23 mouse cellular contexts compared by ENCODE assay signal in genomic region chr13:54402346-54402745, GRCm38 (mm10). TPM values are rescaled to one million over a fixed set of nuclear protein-coding genes. Genes with fewer than 3 reads are reported as not detected.
DNase-seq lines count a peak whose midpoint lies in the region; ATAC-seq and TF ChIP-seq lines count a peak whose summit lies in the region.
"Had no signal": no experiment of that assay in that cellular context is flagged by ENCODE, and none has a peak within 500 bp of the region (broad histone marks: within the 10 kb centered on the region; RNA-seq: fewer than 3 reads in every experiment).

No protein-coding gene starts in this region.

- H3K9me3 ChIP-seq in forebrain, embryonic 12.5 days: no peaks in the 10 kb centered on the region
- H3K9me3 ChIP-seq in forebrain, postnatal 0 days (ENCODE audit: low read length): no peaks in the 10 kb centered on the region
- no peaks in the 10 kb centered on the region for H3K9me3 ChIP-seq in stomach, embryonic 14.5 days (ENCODE audit: control insufficient read depth, low read depth, low read length)
- H3K9me3 ChIP-seq in stomach, postnatal 0 days (ENCODE audit: control insufficient read depth, low read length): no peaks in the 10 kb centered on the region
- H3K9me3 ChIP-seq: embryonic facial prominence, embryonic 15.5 days; hindbrain, embryonic 10.5 days; intestine, embryonic 15.5 days; limb, embryonic 12.5 days had no signal

- TF ChIP-seq EP300 in stomach, postnatal 0 days (optimal IDR thresholded peaks at IDR 0.05): no peak

- 77% methylated on average over 4 of the region's 4 CpGs for WGBS in forebrain, embryonic 12.5 days
- WGBS in forebrain, postnatal 0 days: 47% methylated on average over 4 of the region's 4 CpGs
- 68% methylated on average over 4 of the region's 4 CpGs for WGBS in stomach, embryonic 14.5 days
- 58% methylated on average over 4 of the region's 4 CpGs for WGBS in stomach, postnatal 0 days

- no peaks in the 10 kb centered on the region for H3K27me3 ChIP-seq in forebrain, embryonic 12.5 days
- no peaks in the 10 kb centered on the region for H3K27me3 ChIP-seq in forebrain, postnatal 0 days (ENCODE audit: insufficient read depth, low read length)
- no peaks in the 10 kb centered on the region for H3K27me3 ChIP-seq in stomach, embryonic 14.5 days (ENCODE audit: control insufficient read depth, insufficient read depth, low read length)
- H3K27me3 ChIP-seq in stomach, postnatal 0 days (ENCODE audit: control insufficient read depth, insufficient read depth, low read length): no peaks in the 10 kb centered on the region
- H3K27me3 ChIP-seq: embryonic facial prominence, embryonic 15.5 days; heart, embryonic 12.5 days; intestine, embryonic 15.5 days; limb, embryonic 12.5 days; midbrain, embryonic 13.5 days had no signal

- H3K9ac ChIP-seq in forebrain, embryonic 12.5 days: no peak overlapping the region
- no peak overlapping the region for H3K9ac ChIP-seq in forebrain, postnatal 0 days
- H3K9ac ChIP-seq in stomach, embryonic 14.5 days (replicated peaks; ENCODE audit: low read depth, low read length): no peak overlapping the region
- no peak overlapping the region for H3K9ac ChIP-seq in stomach, postnatal 0 days (ENCODE audit: low read length)
- H3K9ac ChIP-seq: embryonic facial prominence, embryonic 15.5 days; heart, embryonic 12.5 days; intestine, embryonic 15.5 days; limb, embryonic 12.5 days; liver, embryonic 14.5 days; midbrain, embryonic 13.5 days had no signal

- no peak for TF ChIP-seq CTCF in forebrain, postnatal 0 days (IDR thresholded peaks at IDR 0.05; ENCODE audit: low read depth)
- no peak for TF ChIP-seq CTCF in layer of hippocampus, adult 2 months (conservative IDR thresholded peaks at IDR 0.05)
- no peak for TF ChIP-seq CTCF in stomach, postnatal 0 days (IDR thresholded peaks at IDR 0.05; ENCODE audit: low read depth)

- H3K4me1 ChIP-seq in forebrain, embryonic 12.5 days: peaks cover 20% of the 10 kb centered on the region
- H3K4me1 ChIP-seq in forebrain, postnatal 0 days (ENCODE audit: insufficient read depth): no peaks in the 10 kb centered on the region
- H3K4me1 ChIP-seq in stomach, embryonic 14.5 days (ENCODE audit: control insufficient read depth, insufficient read depth, low read length): 0 out of 2 replicates have a peak, but pooled peaks cover 5% of the 10 kb centered on the region
- H3K4me1 ChIP-seq in stomach, postnatal 0 days (replicated peaks; ENCODE audit: control insufficient read depth, insufficient read depth): no peaks in the 10 kb centered on the region
- H3K4me1 ChIP-seq: intestine, embryonic 15.5 days had no signal

- peak overlapping the region; percentile 56 for H3K27ac ChIP-seq in forebrain, embryonic 12.5 days
- no peak overlapping the region for H3K27ac ChIP-seq in forebrain, postnatal 0 days (ENCODE audit: low read depth, low read length)
- peak overlapping the region; percentile 29; the same call in 1 of the 2 replicates for H3K27ac ChIP-seq in layer of hippocampus, adult 2 months
- 0 out of 2 replicates have a peak overlapping the region, but pooled peaks have one; percentile 67 for H3K27ac ChIP-seq in stomach, embryonic 14.5 days (ENCODE audit: low read length)
- H3K27ac ChIP-seq in stomach, postnatal 0 days (replicated peaks): no peak overlapping the region
- H3K27ac ChIP-seq: embryonic facial prominence, embryonic 15.5 days; gastrocnemius, adult 2 months; hindbrain, embryonic 10.5 days; intestine, embryonic 15.5 days; kidney, postnatal 0 days; limb, embryonic 12.5 days; liver, embryonic 14.5 days; midbrain, embryonic 13.5 days had no signal

- H3K4me3 ChIP-seq in forebrain, embryonic 12.5 days (replicated peaks): no peak overlapping the region
- no peak overlapping the region for H3K4me3 ChIP-seq in forebrain, postnatal 0 days (ENCODE audit: low read depth, low read length)
- H3K4me3 ChIP-seq in layer of hippocampus, adult 2 months: no peak overlapping the region
- H3K4me3 ChIP-seq in stomach, embryonic 14.5 days (ENCODE audit: low read depth, low read length): no peak overlapping the region
- no peak overlapping the region for H3K4me3 ChIP-seq in stomach, postnatal 0 days (ENCODE audit: low read depth, low read length)
- H3K4me3 ChIP-seq: embryonic facial prominence, embryonic 15.5 days; gastrocnemius, adult 2 months; heart, embryonic 12.5 days; hindbrain, embryonic 10.5 days; intestine, embryonic 15.5 days; limb, embryonic 12.5 days; midbrain, embryonic 13.5 days had no signal

- ATAC-seq in forebrain, embryonic 12.5 days (ENCODE audit: low FRiP score): no peak
- ATAC-seq in forebrain, postnatal 0 days: no peak
- no peak for ATAC-seq in stomach, embryonic 14.5 days (ENCODE audit: insufficient number of reproducible peaks, insufficient read depth, low FRiP score, low read depth)
- no peak for ATAC-seq in stomach, postnatal 0 days (ENCODE audit: low FRiP score, low TSS enrichment)
- ATAC-seq: hindbrain, embryonic 16.5 days; intestine, embryonic 15.5 days; lung, postnatal 0 days; midbrain, embryonic 13.5 days had no signal

- no peak for DNase-seq in forebrain, postnatal 0 days
- DNase-seq in layer of hippocampus, adult 2 months (ENCODE audit: low spot score in 2 of 2): no peak
- no peak for DNase-seq in layer of hippocampus, postnatal 36 days
- no peak for DNase-seq in stomach, postnatal 0 days (ENCODE audit: low spot score)
- no peak for DNase-seq in adrenal gland, adult 2 months
- DNase-seq: adrenal gland, postnatal 36 days; cerebellum, adult 11 months; cerebellum, postnatal 10 days; gastrocnemius, adult 2 months; heart, postnatal 10 days had no signal

- H3K4me2 ChIP-seq in forebrain, embryonic 12.5 days: no peak overlapping the region
- no peak overlapping the region for H3K4me2 ChIP-seq in forebrain, postnatal 0 days (ENCODE audit: low read depth)
- H3K4me2 ChIP-seq in stomach, embryonic 14.5 days (replicated peaks; ENCODE audit: low read depth, low read length): no peak overlapping the region
- no peak overlapping the region for H3K4me2 ChIP-seq in stomach, postnatal 0 days (replicated peaks; ENCODE audit: low read depth)
- H3K4me2 ChIP-seq: embryonic facial prominence, embryonic 15.5 days; heart, embryonic 12.5 days; intestine, embryonic 15.5 days; limb, embryonic 12.5 days; midbrain, embryonic 13.5 days had no signal

- no peaks in the 10 kb centered on the region for H3K36me3 ChIP-seq in forebrain, embryonic 12.5 days (replicated peaks)
- no peaks in the 10 kb centered on the region for H3K36me3 ChIP-seq in forebrain, postnatal 0 days (ENCODE audit: insufficient read depth)
- no peaks in the 10 kb centered on the region for H3K36me3 ChIP-seq in stomach, embryonic 14.5 days (ENCODE audit: control insufficient read depth, insufficient read depth, low read length)
- H3K36me3 ChIP-seq in stomach, postnatal 0 days (ENCODE audit: control insufficient read depth, insufficient read depth, low read length): no peaks in the 10 kb centered on the region
- H3K36me3 ChIP-seq: embryonic facial prominence, embryonic 15.5 days; heart, embryonic 12.5 days; hindbrain, embryonic 10.5 days; intestine, embryonic 15.5 days; limb, embryonic 12.5 days; midbrain, embryonic 13.5 days had no signal

RNA-seq across cellular contexts. Expression of gene Cplx2, which starts 31.2 kb away (rescaled TPM):
- 14.9 and 15.5 TPM in 2 replicates for polyA plus RNA-seq in forebrain, embryonic 12.5 days (2016; fragmentation: Nextera tagmentation; extraction: Ambion mirVana)
- total RNA-seq in forebrain, postnatal 0 days (2014; rRNA removed): 98.4 and 102 TPM in 2 replicates
- 40.0 and 49.8 TPM in 2 replicates for polyA plus RNA-seq in forebrain, postnatal 0 days (2015; fragmentation: Nextera tagmentation; extraction: Ambion mirVana)
- total RNA-seq in layer of hippocampus, adult 2 months (2021): 1,000 to 10,000 TPM; 1,009 to 1,066 TPM
- 100 to 1,000 TPM; 968 to 982 TPM for total RNA-seq in layer of hippocampus, postnatal 36 days (2021)
- 7.7 and 8.7 TPM in 2 replicates for polyA plus RNA-seq in stomach, embryonic 14.5 days (2014; fragmentation: Nextera tagmentation; extraction: Ambion mirVana)
- 1.8 and 1.9 TPM in 2 replicates for polyA plus RNA-seq in stomach, postnatal 0 days (2015; fragmentation: Nextera tagmentation; extraction: Ambion mirVana)
- total RNA-seq in adrenal gland, adult 2 months (2021): 10 to 100 TPM; 20.3 to 20.8 TPM
- polyA plus RNA-seq in adrenal gland, adult 2 months (2012; rRNA removed): 22.6 and 23.8 TPM in 2 replicates
- total RNA-seq: monocyte, adult 5-6 weeks had no signal

Comparison
In these comparisons a context has a peak if more than half of its experiments do, and no peak if none do; other contexts are left out.
1. H3K27ac ChIP-seq: peak in forebrain, embryonic 12.5 days (single experiment), layer of hippocampus, adult 2 months (single experiment) and stomach, embryonic 14.5 days (single experiment); none in forebrain, postnatal 0 days (single experiment) and stomach, postnatal 0 days (single experiment).